Mouse (Mus musculus) cerebellum, adult 9-10 months (tissue): ENCODE measurements around the gene Lmo7.

ENCODE experiments used
- DNase-seq: peaks from one replicate; pipeline ENCODE4 v3.0.0; 2022

Gene Lmo7

GRCm38 (mm10) chr14:101729237-101729971, at the start of gene Lmo7, which contains the start of gene Gm9922:
TSS of gene Lmo7 (plus strand) at chr14:101729957.
TSS of gene Gm9922 (minus strand) at chr14:101729814.
- DNase-seq: peak; percentile 19

GRCm38 (mm10) chr14:101687696-101688095, 42.1 kb upstream of the Lmo7 start:
- DNase-seq: no peak

- DNase-seq: no peak
These were observed 41.4 kb upstream of the Lmo7 start for GRCm38 (mm10) chr14:101688406-101688805.

GRCm38 (mm10) chr14:101704479-101704878, 25.3 kb upstream of the Lmo7 start:
- DNase-seq: no peak

- DNase-seq: no peak
These were observed 22.7 kb upstream of the Lmo7 start for GRCm38 (mm10) chr14:101707088-101707487.

GRCm38 (mm10) chr14:101714414-101714813, 15.3 kb upstream of the Lmo7 start:
- no peak for DNase-seq

- no peak for DNase-seq
These were observed 375 bp downstream of the Lmo7 start for GRCm38 (mm10) chr14:101729972-101730692.

- no peak for DNase-seq
These were observed 4.0 kb downstream of the Lmo7 start for GRCm38 (mm10) chr14:101733542-101734303.

- DNase-seq: no peak
These were observed 7.7 kb downstream of the Lmo7 start for GRCm38 (mm10) chr14:101737501-101737900.

GRCm38 (mm10) chr14:101746635-101747034, 16.9 kb downstream of the Lmo7 start:
- DNase-seq: no peak

- no peak for DNase-seq
These were observed 18.1 kb downstream of the Lmo7 start for GRCm38 (mm10) chr14:101747811-101748210.

GRCm38 (mm10) chr14:101748436-101748835, 18.7 kb downstream of the Lmo7 start:
- no peak for DNase-seq

GRCm38 (mm10) chr14:101750910-101751309, 21.2 kb downstream of the Lmo7 start:
- no peak for DNase-seq

- DNase-seq: no peak
These were observed 25.7 kb downstream of the Lmo7 start for GRCm38 (mm10) chr14:101755425-101755824.

- DNase-seq: no peak
These were observed 32.5 kb downstream of the Lmo7 start for GRCm38 (mm10) chr14:101762267-101762666.

- no peak for DNase-seq
These were observed 34.1 kb downstream of the Lmo7 start for GRCm38 (mm10) chr14:101763762-101764295.

- DNase-seq: no peak
These were observed 41.6 kb downstream of the Lmo7 start for GRCm38 (mm10) chr14:101771336-101771735.

- no peak for DNase-seq
These were observed 42.0 kb downstream of the Lmo7 start for GRCm38 (mm10) chr14:101771756-101772155.

- DNase-seq: no peak
These were observed 44.9 kb downstream of the Lmo7 start for GRCm38 (mm10) chr14:101774631-101775030.

- no peak for DNase-seq
These were observed 46.8 kb downstream of the Lmo7 start for GRCm38 (mm10) chr14:101776296-101777128.

GRCm38 (mm10) chr14:101777129-101777493, 47.4 kb downstream of the Lmo7 start:
- no peak for DNase-seq

GRCm38 (mm10) chr14:101778426-101778825, 48.7 kb downstream of the Lmo7 start:
- no peak for DNase-seq
